Mouse (Mus musculus): Measurements from ENCODE around the gene Aco1. TPM values are rescaled to one million over a fixed set of nuclear protein-coding genes. Genes with fewer than 3 reads are reported as not detected.

Aco1 gene
- polyA plus RNA-seq, 1 experiment: 29.4 TPM

- H3K27ac ChIP-seq (ENCODE audit: insufficient read depth, low read length): no peak overlapping the region
- no peak overlapping the region for H3K4me3 ChIP-seq (replicated peaks; ENCODE audit: insufficient read depth, low read depth, low read length)
- WGBS: 6% methylated on average over 5 of the region's 5 CpGs
- peak in 1 of 2 experiments; percentile 22 for DNase-seq
- TF ChIP-seq POLR2A (IDR thresholded peaks at IDR 0.05; ENCODE audit: borderline replicate concordance, insufficient read depth, low read length) (no peak), CTCF (IDR thresholded peaks at IDR 0.05; ENCODE audit: borderline replicate concordance, insufficient read depth, low read depth, low read length) (no peak)
- H3K4me1 ChIP-seq (ENCODE audit: control insufficient read depth, insufficient read depth, low read length): peaks cover 3% of the 10 kb centered on the region; the same call in 1 of the 2 replicates
- H3K27me3 ChIP-seq (ENCODE audit: control insufficient read depth, insufficient read depth, low read length): no peaks in the 10 kb centered on the region
Observed at GRCm38 (mm10) chr4:40158224-40158540, 15.3 kb downstream of the Aco1 start.

GRCm38 (mm10) chr4:40160591-40161434 is 17.9 kb downstream of the Aco1 start:
- TF ChIP-seq POLR2A (IDR thresholded peaks at IDR 0.05; ENCODE audit: borderline replicate concordance, insufficient read depth, low read length): no peak
- no peak for TF ChIP-seq CTCF (IDR thresholded peaks at IDR 0.05; ENCODE audit: borderline replicate concordance, insufficient read depth, low read depth, low read length)
- WGBS: 97% methylated on average over 8 of the region's 8 CpGs
- no peak overlapping the region for H3K27ac ChIP-seq (ENCODE audit: insufficient read depth, low read length)

GRCm38 (mm10) chr4:40163646-40164045 is 20.8 kb downstream of the Aco1 start:
- no peak overlapping the region for H3K4me3 ChIP-seq (replicated peaks; ENCODE audit: insufficient read depth, low read depth, low read length)
- no peaks in the 10 kb centered on the region for H3K27me3 ChIP-seq (ENCODE audit: control insufficient read depth, insufficient read depth, low read length)
- no peak overlapping the region for H3K27ac ChIP-seq (ENCODE audit: insufficient read depth, low read length)
- DNase-seq: no peak
- H3K4me1 ChIP-seq (ENCODE audit: control insufficient read depth, insufficient read depth, low read length): no peaks in the 10 kb centered on the region
- TF ChIP-seq POLR2A (IDR thresholded peaks at IDR 0.05; ENCODE audit: borderline replicate concordance, insufficient read depth, low read length) (no peak), CTCF (IDR thresholded peaks at IDR 0.05; ENCODE audit: borderline replicate concordance, insufficient read depth, low read depth, low read length) (no peak)
- WGBS: 50% methylated on average over 10 of the region's 10 CpGs

More at GRCm38 (mm10) chr4:40160591-40161434, 17.9 kb downstream of the Aco1 start:
- Histone ChIP-seq H3K4me1 (ENCODE audit: control insufficient read depth, insufficient read depth, low read length) (peaks cover 3% of the 10 kb centered on the region; the same call in 1 of the 2 replicates), H3K27me3 (ENCODE audit: control insufficient read depth, insufficient read depth, low read length) (no peaks in the 10 kb centered on the region), H3K4me3 (replicated peaks; ENCODE audit: insufficient read depth, low read depth, low read length) (no peak overlapping the region)
- no peak for DNase-seq

- H3K27ac ChIP-seq (ENCODE audit: insufficient read depth, low read length): no peak overlapping the region
- no peak for DNase-seq
- 93% methylated on average over 4 of the region's 4 CpGs for WGBS
Observed at GRCm38 (mm10) chr4:40171477-40171876, 28.6 kb downstream of the Aco1 start.

GRCm38 (mm10) chr4:40172336-40172735 is 29.5 kb downstream of the Aco1 start:
- WGBS: 85% methylated on average over 2 of the region's 2 CpGs
- no peaks in the 10 kb centered on the region for H3K4me1 ChIP-seq (ENCODE audit: control insufficient read depth, insufficient read depth, low read length)

More at GRCm38 (mm10) chr4:40171477-40171876, 28.6 kb downstream of the Aco1 start:
- no peaks in the 10 kb centered on the region for H3K4me1 ChIP-seq (ENCODE audit: control insufficient read depth, insufficient read depth, low read length)
- no peak for TF ChIP-seq CTCF (IDR thresholded peaks at IDR 0.05; ENCODE audit: borderline replicate concordance, insufficient read depth, low read depth, low read length)
- TF ChIP-seq POLR2A (IDR thresholded peaks at IDR 0.05; ENCODE audit: borderline replicate concordance, insufficient read depth, low read length): no peak
- no peak overlapping the region for H3K4me3 ChIP-seq (replicated peaks; ENCODE audit: insufficient read depth, low read depth, low read length)
- H3K27me3 ChIP-seq (ENCODE audit: control insufficient read depth, insufficient read depth, low read length): no peaks in the 10 kb centered on the region

GRCm38 (mm10) chr4:40174321-40174720 is 31.4 kb downstream of the Aco1 start:
- H3K27me3 ChIP-seq (ENCODE audit: control insufficient read depth, insufficient read depth, low read length): no peaks in the 10 kb centered on the region
- no peak overlapping the region for H3K4me3 ChIP-seq (replicated peaks; ENCODE audit: insufficient read depth, low read depth, low read length)
- DNase-seq: no peak
- WGBS: 55% methylated on average over 4 of the region's 4 CpGs
- H3K27ac ChIP-seq (ENCODE audit: insufficient read depth, low read length): no peak overlapping the region
- TF ChIP-seq POLR2A (IDR thresholded peaks at IDR 0.05; ENCODE audit: borderline replicate concordance, insufficient read depth, low read length) (no peak), CTCF (IDR thresholded peaks at IDR 0.05; ENCODE audit: borderline replicate concordance, insufficient read depth, low read depth, low read length) (no peak)
- no peaks in the 10 kb centered on the region for H3K4me1 ChIP-seq (ENCODE audit: control insufficient read depth, insufficient read depth, low read length)

More at GRCm38 (mm10) chr4:40172336-40172735, 29.5 kb downstream of the Aco1 start:
- H3K27me3 ChIP-seq (ENCODE audit: control insufficient read depth, insufficient read depth, low read length): no peaks in the 10 kb centered on the region
- TF ChIP-seq CTCF (IDR thresholded peaks at IDR 0.05; ENCODE audit: borderline replicate concordance, insufficient read depth, low read depth, low read length) (no peak), POLR2A (IDR thresholded peaks at IDR 0.05; ENCODE audit: borderline replicate concordance, insufficient read depth, low read length) (no peak)
- H3K4me3 ChIP-seq (replicated peaks; ENCODE audit: insufficient read depth, low read depth, low read length): no peak overlapping the region
- no peak for DNase-seq
- H3K27ac ChIP-seq (ENCODE audit: insufficient read depth, low read length): no peak overlapping the region

- Histone ChIP-seq H3K4me3 (replicated peaks; ENCODE audit: insufficient read depth, low read depth, low read length) (no peak overlapping the region), H3K27me3 (ENCODE audit: control insufficient read depth, insufficient read depth, low read length) (no peaks in the 10 kb centered on the region), H3K27ac (ENCODE audit: insufficient read depth, low read length) (no peak overlapping the region), H3K4me1 (ENCODE audit: control insufficient read depth, insufficient read depth, low read length) (no peaks in the 10 kb centered on the region)
- no peak for TF ChIP-seq POLR2A (IDR thresholded peaks at IDR 0.05; ENCODE audit: borderline replicate concordance, insufficient read depth, low read length)
- no peak for TF ChIP-seq CTCF (IDR thresholded peaks at IDR 0.05; ENCODE audit: borderline replicate concordance, insufficient read depth, low read depth, low read length)
- DNase-seq: no peak
- WGBS: 90% methylated on average over 17 of the region's 17 CpGs
Observed at GRCm38 (mm10) chr4:40178584-40178983, 35.7 kb downstream of the Aco1 start.

- H3K27me3 ChIP-seq (ENCODE audit: control insufficient read depth, insufficient read depth, low read length): no peaks in the 10 kb centered on the region
- no peaks in the 10 kb centered on the region for H3K4me1 ChIP-seq (ENCODE audit: control insufficient read depth, insufficient read depth, low read length)
- WGBS: 91% methylated on average over 6 of the region's 6 CpGs
- H3K27ac ChIP-seq (ENCODE audit: insufficient read depth, low read length): no peak overlapping the region
- no peak for TF ChIP-seq CTCF (IDR thresholded peaks at IDR 0.05; ENCODE audit: borderline replicate concordance, insufficient read depth, low read depth, low read length)
- TF ChIP-seq POLR2A (IDR thresholded peaks at IDR 0.05; ENCODE audit: borderline replicate concordance, insufficient read depth, low read length): no peak
- DNase-seq: no peak
- H3K4me3 ChIP-seq (replicated peaks; ENCODE audit: insufficient read depth, low read depth, low read length): no peak overlapping the region
Observed at GRCm38 (mm10) chr4:40180046-40180445, 37.2 kb downstream of the Aco1 start.
